Mouse (Mus musculus) limb, embryonic 12.5 days (tissue): Measurements from ENCODE around the gene Ncam1. TPM values are rescaled to one million over a fixed set of nuclear protein-coding genes. Genes with fewer than 3 reads are reported as not detected.
A peak's percentile ranks its signal among the peaks of the same experiment; 100 is the strongest.

Experiments
- ATAC-seq: fragments of 200-750 bp; cut with Nextera tagmentation; 2 replicates; pipeline ENCODE4 v1.8.0; 2017; ENCODE audit warnings: low read depth, moderate TSS enrichment; ENCODE audit not compliant: insufficient number of reproducible peaks, insufficient read depth, low FRiP score, low TSS enrichment
- H3K27ac ChIP-seq: fragments of 300-500 bp; sonication (generic); 2 replicates; pipeline ENCODE4 v1.5.1; 2016; ENCODE audit warnings: mild to moderate bottlenecking, moderate library complexity
- H3K27me3 ChIP-seq: fragments of 300-500 bp; sonication (generic); 2 replicates; pipeline ENCODE4 v1.6.1; 2016; ENCODE audit warnings: mild to moderate bottlenecking, moderate library complexity
- H3K36me3 ChIP-seq: fragments of 300-500 bp; sonication (generic); 2 replicates; pipeline ENCODE4 v1.6.1; 2016; ENCODE audit warnings: mild to moderate bottlenecking, moderate library complexity
- H3K4me1 ChIP-seq: fragments of 300-500 bp; sonication (generic); replicated peaks from 2 replicates; pipeline ENCODE4 v1.6.1; 2016
- H3K4me2 ChIP-seq: fragments of 300-500 bp; sonication (generic); 2 replicates; pipeline ENCODE4 v1.6.1; 2016; ENCODE audit warnings: mild to moderate bottlenecking, moderate library complexity
- H3K4me3 ChIP-seq: fragments of 300-500 bp; sonication (generic); replicated peaks from 2 replicates; pipeline ENCODE4 v1.5.1; 2016; ENCODE audit warnings: mild to moderate bottlenecking
- H3K9ac ChIP-seq: fragments of 300-500 bp; sonication (generic); replicated peaks from 2 replicates; pipeline ENCODE4 v1.6.1; 2016; ENCODE audit warnings: mild to moderate bottlenecking, moderate library complexity
- H3K9me3 ChIP-seq: fragments of 300-500 bp; sonication (generic); 2 replicates; pipeline ENCODE4 v1.6.1; 2016; ENCODE audit warnings: mild to moderate bottlenecking, moderate library complexity
- WGBS: fragments of 180-500 bp; shearing (Covaris S2); methylation state at CpG from one replicate; pipeline ENCODE4 v1.1.7; 2016; 5-methylcytosine and 5-hydroxymethylcytosine counted together
- polyA plus RNA-seq: library from polyadenylated mRNA; unstranded; fragments of >200 nt; fragmentation: Nextera tagmentation; extraction: Ambion mirVana; gene quantifications from 2 replicates; pipeline ENCODE4 v1.2.1, GENCODE M21; 2016

Ncam1 gene
- polyA plus RNA-seq, 1 experiment from 2014 or later, result 48.7 TPM

DNA sequence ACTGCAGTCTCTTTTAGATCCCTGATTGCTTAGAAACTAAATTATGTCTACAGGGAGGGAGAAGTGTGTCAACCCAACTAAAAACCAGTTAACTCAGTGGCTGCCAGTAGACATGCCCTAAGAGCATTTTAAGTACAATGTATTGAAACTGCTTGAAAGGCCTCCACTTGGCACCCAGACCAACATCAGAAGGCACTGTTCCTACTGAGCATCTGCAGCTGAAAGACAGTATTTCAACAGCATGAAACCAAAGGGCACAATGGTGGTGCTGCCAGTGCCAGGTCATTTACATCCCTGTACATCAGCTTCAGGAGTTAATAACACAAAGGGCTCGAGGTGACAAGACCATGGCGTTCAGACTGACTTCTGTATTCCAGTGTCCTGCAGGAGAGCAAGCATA lies 5.5 kb downstream of the Ncam1 start:
- Histone ChIP-seq H3K4me2 (no peak overlapping the region), H3K27me3 (peaks cover 6% of the 10 kb centered on the region)
- WGBS, result 71% methylated on average over 2 of the region's 2 CpGs

DNA sequence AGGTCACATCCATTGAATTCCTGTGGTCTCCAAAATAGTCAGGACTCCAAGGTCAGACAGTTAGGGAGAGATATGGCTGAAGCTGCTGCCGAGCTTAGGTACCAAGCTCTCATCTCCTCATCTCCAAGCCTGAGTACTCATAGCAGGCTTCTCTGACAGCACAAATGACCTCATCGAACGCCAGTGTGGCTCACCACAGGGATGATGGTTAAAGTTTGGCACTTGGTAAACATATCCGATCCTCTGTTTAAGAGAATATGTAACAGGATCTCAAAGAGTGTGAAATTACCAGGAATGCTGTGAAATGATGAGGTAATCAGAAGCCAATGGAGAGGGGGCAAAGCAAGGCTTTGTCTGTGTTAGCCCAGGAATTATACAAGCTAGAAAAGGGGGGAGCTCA lies 6.1 kb downstream of the Ncam1 start:
- Histone ChIP-seq H3K4me3 (no peak overlapping the region), H3K36me3 (no peaks in the 10 kb centered on the region), H3K4me1 (peaks cover 15% of the 10 kb centered on the region), H3K27me3 (peaks cover 6% of the 10 kb centered on the region), H3K4me2 (no peak overlapping the region), H3K27ac (no peak overlapping the region), H3K9ac (no peak overlapping the region), H3K9me3 (no peaks in the 10 kb centered on the region)
- ATAC-seq, result no peak
- WGBS, result 76% methylated on average over 4 of the region's 4 CpGs

More for the DNA sequence above, 5.5 kb downstream of the Ncam1 start:
- ATAC-seq, result no peak
- Histone ChIP-seq H3K9me3 (no peaks in the 10 kb centered on the region), H3K4me3 (no peak overlapping the region), H3K27ac (no peak overlapping the region), H3K9ac (no peak overlapping the region), H3K36me3 (no peaks in the 10 kb centered on the region), H3K4me1 (peaks cover 15% of the 10 kb centered on the region)

DNA sequence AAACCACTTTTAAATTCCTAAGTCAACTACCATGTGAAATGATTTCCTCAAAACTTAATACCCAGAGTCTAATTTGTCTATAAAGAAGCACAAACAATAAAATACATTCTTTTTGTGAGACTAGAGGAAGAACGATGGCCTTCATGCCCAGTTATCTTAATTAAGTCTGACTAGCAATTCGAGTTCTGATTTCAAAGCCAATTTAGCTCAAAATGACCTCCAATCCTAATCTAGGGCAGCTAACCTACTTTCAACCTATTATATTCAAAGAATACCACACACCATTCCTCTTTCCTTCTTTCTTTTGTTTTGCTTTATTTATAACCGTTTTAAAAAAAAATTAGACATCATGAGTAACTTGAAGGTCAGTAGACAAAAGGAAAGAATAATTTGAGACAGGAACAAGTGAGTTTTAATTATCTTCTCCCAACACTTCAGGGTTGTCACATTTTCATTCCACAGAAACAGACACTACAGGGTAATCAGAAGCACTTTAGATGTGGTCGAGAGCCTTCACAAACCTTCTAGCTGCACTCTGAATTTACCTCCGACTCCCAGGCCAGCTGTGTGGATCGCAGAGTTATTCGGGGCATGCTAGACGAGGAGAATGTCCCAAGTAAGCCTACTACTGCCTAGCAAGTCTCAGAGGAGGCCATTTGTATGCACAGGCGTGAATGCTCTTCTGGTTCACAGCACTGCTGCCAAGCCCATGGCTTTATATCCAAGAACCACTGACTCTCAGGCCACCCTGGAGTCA lies 17.5 kb downstream of the Ncam1 start:
- Histone ChIP-seq H3K27me3 (no peaks in the 10 kb centered on the region), H3K4me3 (no peak overlapping the region), H3K4me2 (no peak overlapping the region), H3K4me1 (0 out of 2 replicates have a peak, but pooled peaks cover 3% of the 10 kb centered on the region), H3K9me3 (no peaks in the 10 kb centered on the region), H3K27ac (no peak overlapping the region), H3K9ac (no peak overlapping the region), H3K36me3 (no peaks in the 10 kb centered on the region)
- 80% methylated on average over 9 of the region's 9 CpGs for WGBS
- no peak for ATAC-seq

- ATAC-seq, result no peak
- Histone ChIP-seq H3K27me3 (no peaks in the 10 kb centered on the region), H3K4me1 (peaks cover 6% of the 10 kb centered on the region), H3K9ac (no peak overlapping the region), H3K36me3 (no peaks in the 10 kb centered on the region), H3K4me3 (no peak overlapping the region), H3K4me2 (no peak overlapping the region), H3K9me3 (no peaks in the 10 kb centered on the region), H3K27ac (no peak overlapping the region)
- 86% methylated on average over 7 of the region's 7 CpGs for WGBS
These were observed 21.6 kb downstream of the Ncam1 start for GRCm38 (mm10) chr9:49777015-49777637.

- no peak overlapping the region for H3K9ac ChIP-seq
- no peak overlapping the region for H3K4me3 ChIP-seq
These were observed 32.1 kb downstream of the Ncam1 start for GRCm38 (mm10) chr9:49766634-49767033.

DNA sequence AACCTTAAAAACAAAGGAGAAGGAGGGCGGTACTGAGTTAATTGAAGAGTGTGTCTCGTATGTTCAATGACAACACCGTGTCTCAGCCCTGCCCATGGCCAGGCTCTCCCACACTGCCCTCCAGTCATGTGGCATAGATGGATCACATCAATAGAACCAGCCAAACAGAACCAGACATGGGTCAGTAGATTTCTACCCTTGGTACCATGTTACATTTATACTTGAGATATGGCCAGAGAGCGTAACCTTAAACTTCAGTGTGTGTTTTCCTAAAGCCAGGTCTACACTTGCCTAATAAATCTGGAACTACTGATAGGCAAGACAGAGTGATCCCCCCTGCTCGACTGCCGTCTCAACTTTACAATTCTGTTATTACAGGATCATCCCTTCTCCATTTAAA lies 38.2 kb downstream of the Ncam1 start:
- no peaks in the 10 kb centered on the region for H3K9me3 ChIP-seq
- no peak for ATAC-seq
- no peak overlapping the region for H3K4me3 ChIP-seq
- no peaks in the 10 kb centered on the region for H3K27me3 ChIP-seq
- H3K27ac ChIP-seq, result no peak overlapping the region
- no peak overlapping the region for H3K4me2 ChIP-seq
- H3K36me3 ChIP-seq, result no peaks in the 10 kb centered on the region
- WGBS, result 79% methylated on average over 6 of the region's 6 CpGs
- no peak overlapping the region for H3K9ac ChIP-seq
- peaks cover 11% of the 10 kb centered on the region; the same call in 1 of the 2 replicates for H3K4me1 ChIP-seq

More at GRCm38 (mm10) chr9:49766634-49767033, 32.1 kb downstream of the Ncam1 start:
- Histone ChIP-seq H3K9me3 (no peaks in the 10 kb centered on the region), H3K4me2 (no peak overlapping the region), H3K27me3 (no peaks in the 10 kb centered on the region), H3K4me1 (no peaks in the 10 kb centered on the region), H3K36me3 (no peaks in the 10 kb centered on the region), H3K27ac (no peak overlapping the region)
- ATAC-seq, result no peak
- WGBS, result 62% methylated on average over 2 of the region's 2 CpGs

DNA sequence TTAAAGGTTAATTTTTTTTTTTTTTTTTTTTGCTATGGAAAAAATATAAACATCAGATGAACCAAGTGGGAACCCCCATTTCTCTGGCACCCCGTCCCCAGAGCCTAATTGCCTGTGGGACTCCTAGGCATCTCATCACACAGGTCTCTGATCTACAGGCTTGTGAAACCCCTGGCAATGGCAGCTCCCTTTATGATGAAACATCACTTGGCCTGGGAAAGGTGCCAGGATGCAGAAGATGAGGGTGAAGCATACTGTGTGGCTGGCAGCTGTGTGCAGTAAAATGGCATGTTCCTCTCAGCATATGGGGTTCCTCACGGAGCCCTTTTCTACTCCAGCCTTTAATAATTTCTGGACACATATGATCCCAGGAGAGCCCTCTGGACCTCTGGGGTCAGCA lies 40.3 kb downstream of the Ncam1 start:
- Histone ChIP-seq H3K27me3 (no peaks in the 10 kb centered on the region), H3K9ac (no peak overlapping the region), H3K4me1 (peaks cover 14% of the 10 kb centered on the region; the same call in 1 of the 2 replicates), H3K9me3 (no peaks in the 10 kb centered on the region), H3K36me3 (no peaks in the 10 kb centered on the region), H3K27ac (peak overlapping the region; percentile 41; the same call in 1 of the 2 replicates), H3K4me2 (no peak overlapping the region), H3K4me3 (no peak overlapping the region)
- 58% methylated on average over 2 of the region's 2 CpGs for WGBS
- no peak for ATAC-seq

GRCm38 (mm10) chr9:49757986-49758385 lies 40.7 kb downstream of the Ncam1 start:
- no peaks in the 10 kb centered on the region for H3K36me3 ChIP-seq
- H3K4me2 ChIP-seq, result no peak overlapping the region
- H3K27ac ChIP-seq, result no peak overlapping the region
- WGBS, result 65% methylated on average over 12 of the region's 12 CpGs
- H3K9me3 ChIP-seq, result no peaks in the 10 kb centered on the region
- no peaks in the 10 kb centered on the region for H3K27me3 ChIP-seq
- no peak overlapping the region for H3K4me3 ChIP-seq
- H3K4me1 ChIP-seq, result peaks cover 14% of the 10 kb centered on the region; the same call in 1 of the 2 replicates
- H3K9ac ChIP-seq, result no peak overlapping the region
- no peak for ATAC-seq

- Histone ChIP-seq H3K9me3 (no peaks in the 10 kb centered on the region), H3K4me3 (no peak overlapping the region), H3K36me3 (no peaks in the 10 kb centered on the region), H3K27me3 (no peaks in the 10 kb centered on the region), H3K4me2 (no peak overlapping the region), H3K9ac (no peak overlapping the region), H3K27ac (no peak overlapping the region), H3K4me1 (peaks cover 14% of the 10 kb centered on the region; the same call in 1 of the 2 replicates)
- WGBS, result 84% methylated on average over 4 of the region's 4 CpGs
- no peak for ATAC-seq
These were observed 41.1 kb downstream of the Ncam1 start for GRCm38 (mm10) chr9:49757582-49757981.

DNA sequence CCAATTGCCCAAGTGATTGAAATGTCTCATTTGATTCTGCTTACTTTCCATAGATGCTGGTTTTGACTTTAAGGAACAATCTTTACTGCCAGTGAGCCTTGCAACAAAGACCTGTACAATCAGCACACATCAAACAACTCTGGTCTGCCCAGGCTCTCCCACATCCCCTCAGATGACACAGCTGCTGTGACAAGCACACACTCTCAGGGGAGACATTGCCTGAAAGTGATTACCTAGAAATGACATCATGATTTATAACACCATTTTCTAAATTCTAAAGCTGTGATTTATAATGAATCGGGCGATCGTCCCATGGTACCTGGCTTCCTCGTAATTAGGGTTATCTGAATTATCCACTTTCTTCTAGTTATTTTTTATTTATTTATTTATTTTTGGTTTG lies 42.0 kb downstream of the Ncam1 start:
- Histone ChIP-seq H3K9ac (no peak overlapping the region), H3K27me3 (no peaks in the 10 kb centered on the region), H3K9me3 (no peaks in the 10 kb centered on the region), H3K4me3 (no peak overlapping the region), H3K36me3 (no peaks in the 10 kb centered on the region), H3K27ac (no peak overlapping the region), H3K4me1 (peaks cover 15% of the 10 kb centered on the region; the same call in 1 of the 2 replicates), H3K4me2 (no peak overlapping the region)
- no peak for ATAC-seq
- 71% methylated on average over 4 of the region's 4 CpGs for WGBS

- ATAC-seq, result no peak
These were observed 43.5 kb downstream of the Ncam1 start for GRCm38 (mm10) chr9:49755214-49755613.

More at GRCm38 (mm10) chr9:49755214-49755613, 43.5 kb downstream of the Ncam1 start:
- no peaks in the 10 kb centered on the region for H3K36me3 ChIP-seq
- H3K4me1 ChIP-seq, result peaks cover 20% of the 10 kb centered on the region; the same call in 1 of the 2 replicates
- no peaks in the 10 kb centered on the region for H3K27me3 ChIP-seq
- WGBS, result 83% methylated on average over 4 of the region's 4 CpGs
- H3K4me2 ChIP-seq, result no peak overlapping the region
- no peak overlapping the region for H3K27ac ChIP-seq
- no peak overlapping the region for H3K9ac ChIP-seq
- H3K4me3 ChIP-seq, result no peak overlapping the region
- H3K9me3 ChIP-seq, result no peaks in the 10 kb centered on the region
